Mouse (Mus musculus) liver, embryonic 14.5 days (tissue): Measurements from ENCODE around the gene Ipo13. TPM values are rescaled to one million over a fixed set of nuclear protein-coding genes. Genes with fewer than 3 reads are reported as not detected.

Experiments used
- ATAC-seq: fragments of 200-750 bp; cut with Nextera tagmentation; 2 replicates; pipeline ENCODE4 v1.8.0; 2017; ENCODE audit warnings: moderate number of reproducible peaks, mild to moderate bottlenecking, moderate library complexity; ENCODE audit not compliant: insufficient read depth
- DNase-seq, 3 experiments: peaks; one replicate each; pipeline ENCODE4 v3.0.0-alpha.2; 2012 to 2013; ENCODE audit warnings: low read depth in 3 of 3, low spot score in 3 of 3
- H3K27ac ChIP-seq: fragments of 300-500 bp; sonication (generic); 2 replicates; pipeline ENCODE4 v1.5.1; 2014; ENCODE audit warnings: moderate library complexity, mild to moderate bottlenecking, control low read depth, inconsistent platforms
- H3K27me3 ChIP-seq: fragments of 300-500 bp; sonication (generic); 2 replicates; pipeline ENCODE4 v1.6.1; 2014; ENCODE audit warnings: mild to moderate bottlenecking, low read length, moderate library complexity; ENCODE audit not compliant: control insufficient read depth, insufficient read depth
- H3K36me3 ChIP-seq: fragments of 300-500 bp; sonication (generic); replicated peaks from 2 replicates; pipeline ENCODE4 v1.6.1; 2014; ENCODE audit warnings: low read depth; ENCODE audit not compliant: control insufficient read depth, insufficient read depth
- H3K4me1 ChIP-seq, 2 experiments: fragments of 200-500 bp in 1 of 2; fragments of 300-500 bp in 1 of 2; sonication (generic) in 1 of 2; replicated peaks; 2 replicates each; pipeline ENCODE4 v1.6.1; 2012 to 2014; ENCODE audit warnings: antibody characterized with exemption in 1 of 2, inconsistent platforms in 1 of 2, low read length in 1 of 2; ENCODE audit not compliant: control insufficient read depth in 2 of 2, insufficient read depth in 2 of 2
- H3K4me2 ChIP-seq: fragments of 300-500 bp; sonication (generic); 2 replicates; pipeline ENCODE4 v1.6.1; 2014; ENCODE audit warnings: low read depth, mild to moderate bottlenecking, control low read depth, moderate library complexity
- H3K4me3 ChIP-seq, 2 experiments: fragments of 200-500 bp in 1 of 2; fragments of 300-500 bp in 1 of 2; sonication (generic) in 1 of 2; 2 replicates each; pipeline ENCODE4 v1.5.1; 2012 to 2014; ENCODE audit warnings: low read depth in 2 of 2, low read length in 2 of 2, mild to moderate bottlenecking in 2 of 2, control low read depth in 1 of 2, inconsistent platforms in 1 of 2, moderate library complexity in 1 of 2; ENCODE audit not compliant: insufficient read depth in 1 of 2
- H3K9ac ChIP-seq: fragments of 300-500 bp; sonication (generic); replicated peaks from 2 replicates; pipeline ENCODE4 v1.6.1; 2014; ENCODE audit warnings: mild to moderate bottlenecking, control low read depth, moderate library complexity
- H3K9me3 ChIP-seq: fragments of 300-500 bp; sonication (generic); 2 replicates; pipeline ENCODE4 v1.6.1; 2016; ENCODE audit warnings: low read length, mixed read lengths; ENCODE audit not compliant: control insufficient read depth
- CTCF ChIP-seq: IDR thresholded peaks from 2 replicates; pipeline ENCODE4 v1.5.1; 2016; ENCODE audit warnings: antibody characterized with exemption, low read depth, control low read depth
- EP300 ChIP-seq: IDR thresholded peaks from 2 replicates; pipeline ENCODE4 v1.6.1; 2016; ENCODE audit warnings: antibody characterized with exemption, low read depth
- whole genome bisulfite sequencing: fragments of 180-500 bp; shearing (Covaris S2); extraction: QIAGEN DNeasy Blood & Tissue Kit; methylation state at CpG from one replicate; pipeline ENCODE4 v1.1.7; 2014; ENCODE audit not compliant: insufficient replicate concordance; 5-methylcytosine and 5-hydroxymethylcytosine counted together
- polyA plus RNA-seq, 2 experiments: library from polyadenylated mRNA; depleted of rRNA in 1 of 2; stranded (reverse) in 1 of 2; unstranded in 1 of 2; fragments of >200 nt; fragmentation: Nextera tagmentation in 1 of 2; extraction: Ambion mirVana in 1 of 2; gene quantifications; 2 replicates each; pipeline versions ENCODE4 v1.2.1 to v1.2.3; 2012 to 2014

The Ipo13 gene
- polyA plus RNA-seq, 2 experiments = 14.9 to 16.8 TPM

- Histone ChIP-seq H3K9me3 (peaks cover 3% of the 10 kb centered on the region), H3K36me3 (no peaks in the 10 kb centered on the region), H3K27ac (peak overlapping the region; percentile 9; the same call in 1 of the 2 replicates), H3K4me2 (peak overlapping the region; percentile 64), H3K4me3 (peak overlapping the region; percentile 58 to 63), H3K4me1 (peaks cover 16 to 32% of the 10 kb centered on the region in 2 experiments), H3K9ac (peak overlapping the region; percentile 19; the same call in 1 of the 2 replicates), H3K27me3 (peaks cover 63% of the 10 kb centered on the region)
- peak; percentile 97 for TF ChIP-seq CTCF
- no peak for TF ChIP-seq EP300
- ATAC-seq (peak; percentile 56), DNase-seq (no peak)
- WGBS = 12% methylated on average over 6 of the region's 6 CpGs
These were observed 13.4 kb upstream of the Ipo13 start for GRCm38 (mm10) chr4:117928234-117928633.

GRCm38 (mm10) chr4:117926545-117927482, 12.0 kb upstream of the Ipo13 start:
- H3K9me3 ChIP-seq = peaks cover 3% of the 10 kb centered on the region
- H3K27me3 ChIP-seq = peaks cover 63% of the 10 kb centered on the region
- no peak overlapping the region for H3K9ac ChIP-seq
- DNase-seq (no peak), ATAC-seq (no peak)
- H3K4me2 ChIP-seq = peak overlapping the region; percentile 64
- WGBS = 4% methylated on average over 71 of the region's 71 CpGs
- peak overlapping the region; percentile 31 to 58 for H3K4me3 ChIP-seq
- H3K4me1 ChIP-seq = peaks cover 16 to 32% of the 10 kb centered on the region in 2 experiments
- H3K36me3 ChIP-seq = no peaks in the 10 kb centered on the region
- no peak overlapping the region for H3K27ac ChIP-seq
- TF ChIP-seq EP300 (no peak), CTCF (no peak)

- 28% methylated on average over 6 of the region's 6 CpGs for WGBS
- no peak overlapping the region for H3K27ac ChIP-seq
- no peak for ATAC-seq
These were observed 10.1 kb upstream of the Ipo13 start for GRCm38 (mm10) chr4:117924916-117925315.

GRCm38 (mm10) chr4:117923450-117923849, 8.7 kb upstream of the Ipo13 start:
- no peaks in the 10 kb centered on the region for H3K9me3 ChIP-seq
- 51% methylated on average over 2 of the region's 2 CpGs for WGBS
- no peak overlapping the region for H3K27ac ChIP-seq
- H3K4me1 ChIP-seq = peaks cover 10 to 16% of the 10 kb centered on the region in 2 experiments
- DNase-seq (no peak), ATAC-seq (no peak)
- no peak for TF ChIP-seq EP300
- no peak for TF ChIP-seq CTCF
- no peaks in the 10 kb centered on the region for H3K36me3 ChIP-seq
- no peak overlapping the region for H3K9ac ChIP-seq
- H3K4me3 ChIP-seq = no peak overlapping the region
- H3K27me3 ChIP-seq = peaks cover 45% of the 10 kb centered on the region
- H3K4me2 ChIP-seq = no peak overlapping the region

More at GRCm38 (mm10) chr4:117924916-117925315, 10.1 kb upstream of the Ipo13 start:
- Histone ChIP-seq H3K4me3 (no peak overlapping the region), H3K9ac (no peak overlapping the region), H3K4me2 (no peak overlapping the region), H3K9me3 (no peaks in the 10 kb centered on the region), H3K36me3 (no peaks in the 10 kb centered on the region), H3K27me3 (peaks cover 56% of the 10 kb centered on the region), H3K4me1 (peaks cover 16 to 28% of the 10 kb centered on the region in 2 experiments)
- no peak for DNase-seq
- TF ChIP-seq CTCF (no peak), EP300 (no peak)

GRCm38 (mm10) chr4:117921358-117921757, 6.6 kb upstream of the Ipo13 start:
- Histone ChIP-seq H3K9ac (no peak overlapping the region), H3K27ac (no peak overlapping the region), H3K4me3 (no peak overlapping the region), H3K27me3 (peaks cover 25% of the 10 kb centered on the region), H3K4me2 (no peak overlapping the region), H3K36me3 (no peaks in the 10 kb centered on the region), H3K9me3 (no peaks in the 10 kb centered on the region), H3K4me1 (peaks cover 1 to 17% of the 10 kb centered on the region in 2 experiments)
- WGBS = 71% methylated on average over 2 of the region's 2 CpGs
- DNase-seq (no peak), ATAC-seq (no peak)
- no peak for TF ChIP-seq CTCF
- no peak for TF ChIP-seq EP300
